Mouse (Mus musculus) thymus, postnatal 10 days (tissue): ENCODE measurements around the gene Eri2.

Experiments
- DNase-seq, 2 experiments: peaks; one replicate each; pipeline ENCODE4 v3.0.0; 2021; ENCODE audit warnings: low spot score in 2 of 2

Gene Eri2

DNA sequence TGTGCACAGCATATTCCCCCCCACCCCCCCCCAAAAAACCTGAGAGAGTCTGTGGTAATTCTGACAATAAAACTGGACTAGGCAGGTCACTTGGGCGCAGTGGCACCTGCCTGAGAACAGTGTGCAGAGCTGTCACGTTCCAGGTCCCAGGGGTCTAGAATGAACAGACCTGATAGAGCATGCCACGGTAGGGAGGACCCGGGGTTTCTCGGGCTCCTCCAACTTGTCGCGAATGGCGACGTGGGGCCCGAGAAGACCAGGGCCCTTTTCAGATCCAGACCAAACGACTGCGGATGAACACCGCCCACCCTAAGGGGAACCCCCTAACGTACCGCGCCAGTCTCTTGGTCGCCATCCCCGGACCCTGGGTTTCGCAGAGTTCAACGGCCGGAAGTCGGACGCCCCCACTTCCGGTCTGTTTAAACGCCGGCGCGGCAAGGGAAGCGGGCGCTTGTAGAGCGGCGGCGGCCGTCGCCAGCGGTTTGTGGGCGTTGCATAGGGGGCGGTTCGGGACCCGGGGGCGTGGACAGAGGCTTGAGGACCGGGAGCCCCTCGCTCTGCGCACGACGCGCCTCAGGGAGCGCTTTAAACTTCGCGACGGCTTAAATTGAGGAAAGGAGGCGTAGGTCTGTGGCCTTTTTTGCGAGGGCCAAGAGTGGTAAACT is at the start of gene Eri2, which contains the start of gene Rexo5:
Gene Eri2, minus strand, starts transcription at position 473 of the 665 bp plus-strand sequence.
Gene Rexo5, plus strand, starts transcription at position 421 of the 665 bp plus-strand sequence.
- DNase-seq: peak; percentile 79 to 84

DNA sequence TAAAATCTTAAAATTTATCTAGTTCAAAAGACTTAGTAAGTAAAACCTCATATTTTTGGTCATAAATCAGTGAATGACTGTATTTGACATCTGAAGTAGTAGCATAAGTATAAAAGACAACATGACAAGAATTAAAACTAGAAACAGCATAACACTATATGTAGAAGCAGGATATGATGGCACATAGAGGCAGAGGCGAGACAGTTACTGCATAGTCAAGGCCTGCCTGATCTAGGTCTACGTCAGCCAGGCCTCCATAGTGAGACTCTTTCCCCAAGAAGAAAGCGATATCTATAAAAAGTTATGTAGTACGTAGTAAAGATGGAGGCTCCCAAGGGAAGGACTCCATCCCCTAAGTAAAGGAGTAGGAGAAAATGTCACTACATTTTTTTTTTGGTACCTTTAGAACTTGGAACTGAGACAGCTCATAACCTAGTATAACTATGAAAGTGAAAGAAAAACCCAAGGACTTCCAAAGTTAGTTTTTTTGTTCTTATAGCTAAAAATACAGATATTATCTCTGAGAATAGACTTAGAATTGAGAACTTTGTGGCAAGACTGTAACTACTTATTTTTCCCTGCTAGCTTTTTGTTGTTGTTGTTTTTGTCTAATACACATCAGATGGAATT is 48.1 kb upstream of the Eri2 start:
- DNase-seq: no peak

DNA sequence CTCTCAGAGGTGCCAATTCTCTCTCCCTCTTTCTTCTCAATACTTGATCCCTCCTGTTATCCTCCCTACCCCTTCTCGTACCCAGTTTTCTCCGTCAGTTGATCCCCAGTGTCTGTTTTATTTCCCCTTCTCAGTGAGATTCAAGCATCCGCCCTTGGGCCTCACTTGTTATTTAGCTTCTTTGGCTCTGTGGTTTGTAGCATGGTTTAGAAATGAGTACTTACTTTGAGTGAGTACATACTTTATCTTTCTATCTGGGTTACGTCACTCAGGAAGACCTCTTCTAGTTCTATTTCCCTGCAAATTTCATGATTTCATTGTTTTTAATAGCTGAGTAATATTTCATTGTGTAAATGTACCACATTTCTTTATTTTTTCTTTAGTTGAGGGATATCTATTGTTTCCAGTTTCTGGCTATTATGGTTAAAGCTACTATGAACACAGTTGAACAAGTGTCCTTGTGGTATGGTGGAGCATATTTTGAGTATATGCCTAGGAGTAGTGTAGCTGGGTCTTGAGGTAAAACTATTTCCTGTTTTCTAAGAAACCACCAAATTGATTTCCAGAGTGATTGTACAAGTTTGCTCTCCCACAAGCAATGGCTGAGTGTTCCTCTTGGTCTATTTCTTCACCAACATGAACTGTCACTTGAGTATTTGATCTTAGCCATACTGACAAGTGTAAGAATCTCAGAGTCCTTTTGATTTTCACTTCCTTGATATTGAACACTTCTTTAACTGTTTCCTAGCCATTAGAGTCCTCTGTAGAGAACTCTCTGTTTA is 42.3 kb upstream of the Eri2 start:
- DNase-seq: peak in 1 of 2 experiments; percentile 16

DNA sequence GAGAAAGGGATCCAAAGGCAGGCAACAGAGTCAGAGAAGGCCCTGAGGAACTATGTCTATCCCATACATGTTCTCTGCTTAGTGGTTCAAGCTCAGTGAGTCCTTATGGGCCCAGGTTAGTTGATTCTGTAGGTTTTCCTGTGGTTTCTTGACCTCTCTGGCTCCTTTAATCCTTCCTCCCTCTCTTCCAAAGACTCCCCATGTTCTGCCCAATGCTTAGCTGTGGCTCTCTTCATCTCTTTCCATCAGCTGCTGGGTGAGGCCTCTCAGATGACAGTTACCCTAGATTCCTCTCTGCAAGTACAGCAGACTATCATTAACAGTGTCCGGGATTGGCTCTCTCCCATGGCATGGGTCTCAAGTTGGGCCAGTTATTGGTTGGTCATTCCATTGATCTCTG is 41.5 kb upstream of the Eri2 start:
- DNase-seq: no peak

DNA sequence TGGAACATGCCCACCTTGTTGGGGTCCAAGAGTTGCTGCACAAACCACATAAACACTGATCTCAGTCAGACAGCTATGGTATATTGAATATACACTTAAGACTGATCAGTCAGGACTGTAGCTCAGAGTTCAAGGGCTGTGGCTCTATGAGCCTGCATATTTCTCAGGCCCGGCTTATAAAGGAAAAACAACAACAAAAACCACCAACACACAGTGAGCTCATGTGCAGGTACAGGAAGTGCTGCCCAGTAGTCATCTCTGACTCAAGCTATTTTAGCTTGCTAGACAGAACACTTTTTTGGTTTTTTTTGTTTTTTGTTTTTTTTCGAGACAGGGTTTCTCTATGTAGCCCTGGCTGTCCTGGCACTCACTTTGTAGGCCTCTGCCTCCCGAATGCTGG is 14.9 kb upstream of the Eri2 start:
- no peak for DNase-seq

DNA sequence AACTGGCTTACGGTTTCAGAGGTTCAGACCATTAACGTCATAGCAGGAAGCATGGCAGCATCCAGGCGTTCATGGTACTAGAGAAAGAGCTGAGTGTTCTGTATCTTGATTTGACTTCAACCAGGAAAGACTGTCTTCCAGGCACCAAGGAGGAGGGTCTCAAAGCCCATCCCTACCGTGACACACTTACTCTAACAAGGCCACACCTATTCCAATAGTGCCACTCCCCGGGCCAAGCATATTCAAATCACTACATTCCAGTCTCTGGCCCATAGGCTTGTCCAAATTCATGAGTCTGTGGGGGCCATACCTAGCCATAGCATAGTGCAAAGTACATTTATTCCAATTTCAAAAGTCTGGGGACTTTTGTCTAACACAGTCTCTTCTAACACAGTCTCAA is 13.5 kb upstream of the Eri2 start:
- DNase-seq: no peak

DNA sequence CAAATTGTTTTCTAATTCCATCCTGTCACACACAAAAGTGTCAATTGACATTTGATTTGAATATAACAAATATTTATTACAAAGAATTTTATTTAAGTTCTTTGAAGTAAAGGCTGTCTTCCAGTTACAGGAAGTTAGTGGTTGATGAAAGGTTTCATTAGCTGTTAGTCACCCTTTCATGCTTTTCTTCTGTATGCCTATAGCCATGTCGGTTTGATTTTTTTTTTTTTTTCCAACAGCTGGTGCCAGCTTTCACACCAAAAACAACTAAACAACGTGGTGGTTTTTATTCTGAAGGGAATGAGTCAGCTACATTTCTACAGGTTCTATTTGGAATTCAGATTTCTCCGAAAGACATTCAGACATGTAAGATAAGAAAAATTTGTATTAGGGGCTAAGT is 7.1 kb upstream of the Eri2 start:
- no peak for DNase-seq

DNA sequence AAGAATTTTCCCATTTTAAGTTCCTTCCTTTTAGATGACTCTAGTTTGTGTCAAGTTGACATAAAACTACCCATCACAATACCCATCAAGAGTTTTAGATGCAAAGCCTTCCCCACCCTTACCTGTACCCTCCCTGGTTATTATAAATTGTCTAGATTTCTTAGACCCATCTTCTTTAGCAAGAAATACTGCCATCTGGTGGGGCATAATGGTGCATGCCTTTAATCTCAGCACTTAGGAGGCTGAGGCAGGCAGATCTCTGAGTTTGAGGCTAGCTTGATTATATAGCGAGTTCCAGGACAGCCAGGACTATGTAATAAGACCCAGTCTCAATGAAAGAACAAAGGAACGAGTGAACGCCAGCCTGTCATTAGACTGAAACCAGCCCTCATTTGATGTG is 6.6 kb upstream of the Eri2 start:
- no peak for DNase-seq

DNA sequence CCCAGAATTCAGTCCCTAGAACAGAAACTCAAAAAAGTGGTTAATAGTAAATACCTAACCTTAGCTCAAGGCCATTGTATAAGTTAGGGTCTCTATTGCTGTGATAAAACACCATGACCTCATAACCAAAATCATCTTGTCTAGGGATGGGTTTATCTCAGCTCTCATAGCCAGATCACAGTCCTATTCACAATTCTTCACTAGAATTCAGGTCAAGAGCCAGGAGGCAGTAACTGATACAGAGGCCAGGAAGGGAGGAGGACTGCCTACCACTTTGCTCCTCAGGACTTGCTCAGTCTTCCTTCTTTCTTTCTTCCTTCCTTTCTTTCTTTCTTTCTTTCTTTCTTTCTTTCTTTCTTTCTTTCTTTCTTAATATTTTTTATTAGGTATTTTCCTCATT is 1.5 kb upstream of the Eri2 start:
- DNase-seq: no peak

DNA sequence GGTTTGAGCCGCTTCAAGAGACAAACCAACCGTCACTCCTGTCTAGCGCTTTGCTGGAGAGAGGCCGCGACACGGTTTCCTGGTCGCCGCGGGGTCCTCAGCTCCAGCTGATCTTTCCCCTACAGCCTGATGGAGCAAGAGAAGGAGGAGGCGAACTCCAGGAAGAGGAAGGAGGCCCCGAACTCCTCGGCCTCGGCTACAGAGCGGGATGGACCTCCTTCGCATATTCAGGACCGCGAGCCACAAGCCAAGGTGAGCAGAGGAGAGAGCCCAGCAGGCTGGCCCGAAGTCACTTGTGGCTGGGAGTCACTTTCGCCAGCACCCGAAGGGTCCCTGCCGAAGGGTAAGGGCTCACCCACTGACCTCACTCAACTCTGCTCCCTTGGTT is 387 bp upstream of the Eri2 start:
- no peak for DNase-seq

DNA sequence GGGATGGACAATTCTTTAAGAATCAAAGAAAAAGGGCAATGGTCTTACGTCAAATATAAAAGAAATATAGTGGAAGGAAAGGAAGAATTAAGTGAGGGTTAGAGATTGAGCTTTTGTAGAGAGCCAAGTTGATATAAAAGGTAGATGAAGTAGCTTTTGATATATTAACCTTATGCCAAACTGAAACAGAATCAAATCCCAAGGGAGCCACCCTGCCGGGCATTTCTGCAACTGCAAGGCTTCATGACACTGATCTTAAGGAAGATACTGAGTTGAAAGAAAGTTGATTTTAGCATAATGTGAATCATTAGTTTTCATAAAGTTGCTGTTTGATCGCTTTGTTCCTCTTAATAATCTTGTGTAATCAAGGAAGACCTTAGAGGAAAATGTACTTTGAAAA is 4.8 kb downstream of the Eri2 start:
- no peak for DNase-seq

DNA sequence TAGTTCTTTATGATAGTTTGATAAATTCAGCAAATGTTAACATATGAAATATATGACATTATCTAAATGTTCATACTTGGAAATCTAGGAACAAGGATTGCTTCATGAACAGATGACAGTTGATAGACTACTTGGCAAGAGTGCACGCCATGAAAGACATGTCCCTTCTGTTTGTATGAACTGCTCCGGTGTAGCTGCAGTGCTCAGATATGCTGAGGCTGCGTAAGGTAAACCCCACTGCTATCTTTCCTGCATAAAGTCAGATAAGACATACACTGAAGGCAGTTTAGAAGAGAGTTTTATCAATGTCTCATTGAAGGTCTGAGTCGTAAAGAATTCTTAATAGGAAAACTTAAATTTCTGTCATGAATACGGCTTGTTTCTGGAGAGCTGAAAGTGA is 8.9 kb downstream of the Eri2 start:
- no peak for DNase-seq

DNA sequence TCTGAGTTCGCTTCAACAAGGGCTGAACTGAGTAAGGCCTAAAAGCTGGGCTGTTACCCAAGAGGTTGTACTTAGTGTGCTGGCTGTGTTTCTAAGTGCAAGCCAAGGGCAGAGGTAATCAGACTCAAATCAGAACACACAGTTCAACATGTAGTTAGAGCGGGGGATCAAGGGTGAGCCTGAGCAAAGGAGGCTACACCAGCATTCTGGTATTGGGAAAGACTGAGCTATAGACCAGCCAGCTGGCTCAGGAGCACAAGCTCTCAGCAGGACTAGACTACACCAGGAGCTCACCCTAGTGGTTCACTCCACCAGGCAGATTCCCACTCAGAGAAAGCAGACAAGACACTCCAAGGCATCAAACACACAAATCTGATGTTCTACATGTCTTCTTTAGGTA is 10.4 kb downstream of the Eri2 start:
- DNase-seq: no peak

DNA sequence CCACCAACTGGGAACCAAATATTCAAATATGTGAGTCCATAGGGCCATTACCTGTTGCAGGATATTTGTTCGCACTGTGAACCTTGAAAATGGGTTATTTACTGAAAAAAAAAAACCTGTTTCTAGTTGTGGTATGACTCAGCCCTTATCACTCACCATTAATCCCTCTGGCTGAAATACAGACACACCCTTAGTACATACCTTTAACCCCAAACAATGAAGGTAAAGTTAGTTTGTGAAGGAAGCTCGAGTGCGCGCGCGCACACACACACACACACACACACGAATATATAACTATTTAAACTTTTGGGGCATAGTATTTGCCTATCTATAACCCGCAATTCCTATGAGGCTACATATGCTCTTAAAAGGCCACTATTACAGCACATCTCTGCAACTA is 24.0 kb downstream of the Eri2 start:
- DNase-seq: no peak

DNA sequence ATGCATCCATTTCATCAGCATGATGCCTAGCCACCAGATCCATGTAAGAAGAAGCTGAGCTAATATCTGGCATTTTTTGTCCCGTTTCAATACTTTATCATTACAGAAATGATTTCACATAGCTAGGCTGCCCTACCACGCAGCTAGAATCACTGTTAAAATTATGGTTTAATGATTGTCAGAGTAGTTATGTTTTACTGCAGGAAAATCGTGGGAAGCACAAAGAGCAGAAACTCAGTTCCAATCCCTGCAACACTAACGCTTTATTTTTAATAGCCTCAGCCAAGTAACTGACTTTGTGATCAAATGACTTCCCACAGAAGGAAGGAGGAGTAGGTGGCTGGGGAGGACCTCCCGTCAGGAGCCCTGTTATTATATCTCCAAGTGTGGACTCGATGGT is 26.9 kb downstream of the Eri2 start:
- no peak for DNase-seq

DNA sequence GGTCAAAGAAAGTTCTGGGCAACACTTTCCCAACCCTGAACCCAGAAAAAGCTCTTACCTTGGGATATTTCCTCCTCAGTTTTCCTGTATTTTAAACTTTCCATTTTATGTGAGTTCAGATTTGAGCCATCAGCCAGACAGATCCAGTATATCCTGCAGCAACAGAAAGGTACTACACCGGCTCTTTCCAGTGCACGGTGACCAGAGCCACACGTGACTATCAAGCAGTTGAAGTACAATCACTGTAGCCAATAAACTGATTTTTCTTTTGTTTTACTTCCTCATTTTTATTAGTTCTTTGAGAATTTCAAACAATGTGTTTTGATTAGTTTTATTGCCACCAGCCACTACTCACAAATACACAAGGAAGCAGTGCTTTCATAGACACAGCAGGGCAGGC is 29.5 kb downstream of the Eri2 start:
- DNase-seq: no peak

DNA sequence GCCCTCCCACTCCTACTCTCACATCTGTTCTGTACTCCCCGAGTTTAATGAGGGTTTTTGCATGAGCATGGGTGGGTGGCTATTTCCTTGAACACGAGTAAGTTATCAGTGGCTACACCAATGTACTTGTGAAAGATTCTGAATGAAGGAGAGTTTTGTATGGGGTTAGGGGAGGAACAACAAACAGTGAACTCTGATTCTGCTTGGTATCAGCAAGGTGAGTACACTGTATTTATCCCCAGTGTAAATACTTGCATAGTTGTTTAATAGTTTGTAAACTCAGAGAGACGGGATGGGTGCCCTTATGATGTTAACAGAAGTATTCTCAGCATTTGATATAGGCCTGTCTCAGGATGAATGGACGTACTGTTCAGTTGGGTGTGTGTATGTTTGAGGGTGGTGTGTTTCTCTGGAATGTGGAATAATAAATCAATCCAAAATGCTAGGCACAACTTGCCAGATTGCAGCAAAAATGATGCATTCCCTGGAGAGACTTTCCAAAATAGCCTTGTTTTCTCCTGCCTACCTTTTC is 31.6 kb downstream of the Eri2 start:
- no peak for DNase-seq

DNA sequence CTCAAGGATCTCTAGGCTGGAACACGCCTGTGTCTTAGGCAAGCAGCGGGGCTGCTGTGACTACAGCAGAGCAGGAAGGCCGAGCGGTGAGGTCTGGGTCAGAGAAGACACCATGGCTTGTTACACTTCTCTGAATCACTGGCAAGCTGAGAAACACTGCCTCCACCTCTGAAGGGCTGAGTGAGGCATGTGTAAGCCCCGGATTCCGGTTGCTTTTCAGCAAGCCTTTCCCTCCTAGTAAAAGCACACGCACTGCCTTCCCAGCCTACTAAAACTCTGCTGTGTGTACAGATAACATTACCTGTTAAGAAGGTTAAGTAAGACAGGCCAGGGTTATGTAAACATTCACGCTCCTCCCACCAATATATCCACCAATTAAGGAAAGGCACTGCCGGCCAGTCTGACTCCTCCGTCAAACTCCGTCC is 33.3 kb downstream of the Eri2 start, which contains the start of gene Acsm3:
Gene Acsm3, plus strand, starts transcription at position 397 of the 425 bp plus-strand sequence.
- DNase-seq: no peak

DNA sequence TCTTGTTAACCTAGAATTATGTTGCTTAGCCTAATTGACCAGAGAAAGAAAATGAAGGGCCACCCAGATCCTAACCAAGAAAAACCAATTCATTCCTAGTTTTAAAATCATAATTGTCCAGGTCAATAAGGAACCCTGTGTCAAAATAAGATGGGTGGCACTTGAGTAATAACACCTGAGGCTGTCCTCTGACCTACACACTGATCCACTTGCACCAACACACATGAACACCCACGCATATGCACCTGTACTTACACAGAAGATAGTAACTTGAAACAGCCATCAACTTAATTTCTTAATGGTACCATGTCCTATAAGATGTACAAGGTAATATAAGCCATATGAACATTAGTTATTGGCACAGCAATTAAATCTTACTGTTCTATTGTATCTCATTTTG is 40.2 kb downstream of the Eri2 start:
- DNase-seq: no peak

DNA sequence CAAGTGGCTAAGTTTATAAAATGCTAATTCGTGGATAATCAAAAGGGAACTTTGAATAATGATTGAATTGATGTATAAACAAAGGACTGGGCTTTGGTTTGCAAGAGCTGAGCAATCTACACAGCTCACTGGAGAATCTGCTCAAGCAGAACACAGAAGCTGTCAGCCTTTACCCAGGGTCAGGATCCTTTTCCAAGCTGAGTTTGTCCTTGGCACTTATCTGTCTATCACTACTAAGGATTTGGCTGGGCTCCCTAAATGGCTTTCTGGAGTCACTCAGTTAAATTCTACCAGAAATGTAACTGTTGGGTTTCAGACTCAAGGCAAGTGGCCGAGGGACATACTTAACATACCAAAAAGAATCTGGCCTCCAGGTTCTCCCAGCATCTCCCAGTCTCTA is 43.9 kb downstream of the Eri2 start:
- DNase-seq: no peak

DNA sequence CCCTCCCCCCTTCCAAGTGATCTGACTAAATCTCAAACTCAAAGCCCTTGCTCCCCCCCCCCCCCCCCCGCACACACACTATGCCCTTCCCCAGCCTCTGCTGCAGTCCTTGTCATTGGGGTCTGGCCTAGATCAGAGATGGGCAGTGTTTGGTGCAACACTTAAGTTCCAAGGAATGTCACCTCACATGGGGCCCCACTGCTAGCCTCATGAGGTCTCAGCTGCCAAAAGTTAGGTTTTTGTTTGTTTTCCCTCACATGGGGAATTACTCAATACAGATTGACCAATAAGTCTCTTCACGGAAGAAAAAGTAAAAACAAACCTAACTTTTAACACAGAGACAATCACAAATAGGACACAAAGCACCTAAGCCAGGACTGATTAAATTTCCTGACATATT is 45.1 kb downstream of the Eri2 start:
- no peak for DNase-seq

DNA sequence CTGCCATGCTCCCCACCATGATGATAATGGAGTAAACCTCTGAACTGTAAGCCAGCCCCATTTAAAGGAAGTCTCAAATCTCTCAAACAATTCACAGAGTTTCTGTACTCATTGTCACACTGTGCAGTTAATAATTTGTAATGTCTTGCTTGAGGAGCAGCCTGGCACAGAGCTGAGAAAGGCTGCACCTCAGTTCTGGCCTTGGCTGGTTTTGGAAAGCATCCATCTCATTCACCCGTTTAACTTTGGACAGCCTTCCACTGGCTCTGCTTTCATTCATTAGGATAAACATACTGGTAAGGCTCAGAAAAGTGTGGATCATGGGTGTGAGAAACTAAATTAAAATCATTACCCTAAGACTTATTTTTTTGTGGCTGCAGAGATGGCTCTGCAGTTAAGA is 48.0 kb downstream of the Eri2 start:
- no peak for DNase-seq

DNA sequence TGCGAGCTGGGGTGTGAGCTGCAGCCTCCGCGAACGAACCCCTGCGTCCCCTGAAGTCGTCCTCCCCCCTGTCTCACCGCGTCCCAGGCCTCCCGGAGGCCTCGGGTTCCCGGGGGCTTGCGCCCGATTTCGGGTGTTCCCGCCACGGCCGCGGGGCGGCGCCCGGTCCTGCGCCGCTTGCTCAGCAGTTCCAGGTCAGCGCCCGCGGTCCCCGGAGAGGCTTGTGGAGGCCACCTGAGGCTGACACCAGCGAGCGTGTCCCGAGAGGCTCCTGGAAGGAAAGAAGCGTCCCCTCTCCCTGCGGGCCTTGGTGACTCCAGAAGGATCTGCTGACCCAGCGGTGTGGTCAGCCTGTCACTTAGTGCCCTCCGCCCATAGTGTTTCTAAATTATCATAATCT is 49.5 kb downstream of the Eri2 start:
- DNase-seq: peak in 1 of 2 experiments; percentile 11
